Mouse (Mus musculus) hindbrain, embryonic 15.5 days (tissue): Measurements from ENCODE around the gene Cldn7. TPM values are rescaled to one million over a fixed set of nuclear protein-coding genes. Genes with fewer than 3 reads are reported as not detected.
A peak's percentile ranks its signal among the peaks of the same experiment; 100 is the strongest.

ENCODE experiments used
- ATAC-seq: fragments of 200-750 bp; cut with Nextera tagmentation; 2 replicates; pipeline ENCODE4 v1.8.0; 2017; ENCODE audit warnings: low read depth, moderate number of reproducible peaks, moderate TSS enrichment; ENCODE audit not compliant: low FRiP score
- H3K27ac ChIP-seq: fragments of 300-500 bp; sonication (generic); replicated peaks from 2 replicates; pipeline ENCODE4 v1.5.1; 2015; ENCODE audit warnings: mild to moderate bottlenecking, inconsistent platforms
- H3K27me3 ChIP-seq: fragments of 300-500 bp; sonication (generic); 2 replicates; pipeline ENCODE4 v1.6.1; 2015; ENCODE audit warnings: control low read depth, inconsistent platforms
- H3K36me3 ChIP-seq: fragments of 300-500 bp; sonication (generic); 2 replicates; pipeline ENCODE4 v1.6.1; 2015; ENCODE audit warnings: control low read depth, inconsistent platforms
- H3K4me1 ChIP-seq: fragments of 300-500 bp; sonication (generic); replicated peaks from 2 replicates; pipeline ENCODE4 v1.6.1; 2015; ENCODE audit warnings: control low read depth, inconsistent platforms
- H3K4me2 ChIP-seq: fragments of 300-500 bp; sonication (generic); 2 replicates; pipeline ENCODE4 v1.6.1; 2015; ENCODE audit warnings: moderate library complexity, mild to moderate bottlenecking, inconsistent platforms
- H3K4me3 ChIP-seq: fragments of 300-500 bp; sonication (generic); 2 replicates; pipeline ENCODE4 v1.5.1; 2015; ENCODE audit warnings: mild to moderate bottlenecking, inconsistent platforms
- H3K9ac ChIP-seq: fragments of 300-500 bp; sonication (generic); 2 replicates; pipeline ENCODE4 v1.6.1; 2015; ENCODE audit warnings: inconsistent platforms
- H3K9me3 ChIP-seq: fragments of 300-500 bp; sonication (generic); 2 replicates; pipeline ENCODE4 v1.6.1; 2016; ENCODE audit warnings: control low read depth, inconsistent platforms
- WGBS: fragments of 180-500 bp; shearing (Covaris S2); methylation state at CpG from one replicate; pipeline ENCODE4 v1.1.7; 2015; 5-methylcytosine and 5-hydroxymethylcytosine counted together
- polyA plus RNA-seq: library from polyadenylated mRNA; unstranded; fragments of >200 nt; fragmentation: Nextera tagmentation; extraction: Ambion mirVana; gene quantifications from 2 replicates; pipeline ENCODE4 v1.2.1, GENCODE M21; 2015

Cldn7 gene
- polyA plus RNA-seq, 1 experiment from 2014 or later, result 0.34 TPM

GRCm38 (mm10) chr11:69936156-69936555 lies 28.4 kb upstream of the Cldn7 start:
- no peaks in the 10 kb centered on the region for H3K36me3 ChIP-seq
- ATAC-seq, result no peak; the same call in 1 of the 2 replicates
- no peak overlapping the region for H3K27ac ChIP-seq

GRCm38 (mm10) chr11:69936714-69937347 lies 27.7 kb upstream of the Cldn7 start:
- ATAC-seq, result no peak
- H3K9ac ChIP-seq, result peak overlapping the region; percentile 56; the same call in 1 of the 2 replicates
- 46% methylated on average over 9 of the region's 9 CpGs for WGBS
- H3K27me3 ChIP-seq, result peaks cover 25% of the 10 kb centered on the region
- H3K9me3 ChIP-seq, result no peaks in the 10 kb centered on the region
- peak overlapping the region; percentile 69 for H3K4me3 ChIP-seq
- no peaks in the 10 kb centered on the region for H3K36me3 ChIP-seq
- H3K4me2 ChIP-seq, result peak overlapping the region; percentile 100
- H3K4me1 ChIP-seq, result peaks cover 28% of the 10 kb centered on the region
- no peak overlapping the region for H3K27ac ChIP-seq

More at GRCm38 (mm10) chr11:69936156-69936555, 28.4 kb upstream of the Cldn7 start:
- WGBS, result 3% methylated on average over 27 of the region's 30 CpGs
- Histone ChIP-seq H3K27me3 (peaks cover 25% of the 10 kb centered on the region), H3K9me3 (no peaks in the 10 kb centered on the region), H3K4me1 (peaks cover 28% of the 10 kb centered on the region), H3K4me3 (peak overlapping the region; percentile 69), H3K9ac (peak overlapping the region; percentile 56), H3K4me2 (peak overlapping the region; percentile 100)

GRCm38 (mm10) chr11:69937385-69937784 lies 27.2 kb upstream of the Cldn7 start:
- 44% methylated on average over 4 of the region's 4 CpGs for WGBS
- ATAC-seq, result no peak

GRCm38 (mm10) chr11:69937834-69938233 lies 26.7 kb upstream of the Cldn7 start:
- Histone ChIP-seq H3K4me2 (no peak overlapping the region), H3K4me3 (no peak overlapping the region), H3K27me3 (peaks cover 25% of the 10 kb centered on the region), H3K27ac (no peak overlapping the region), H3K36me3 (no peaks in the 10 kb centered on the region), H3K9ac (no peak overlapping the region), H3K9me3 (no peaks in the 10 kb centered on the region), H3K4me1 (peaks cover 28% of the 10 kb centered on the region)
- ATAC-seq, result no peak
- 67% methylated on average over 5 of the region's 5 CpGs for WGBS

More at GRCm38 (mm10) chr11:69937385-69937784, 27.2 kb upstream of the Cldn7 start:
- Histone ChIP-seq H3K9ac (no peak overlapping the region), H3K36me3 (no peaks in the 10 kb centered on the region), H3K27me3 (peaks cover 25% of the 10 kb centered on the region), H3K27ac (no peak overlapping the region), H3K9me3 (no peaks in the 10 kb centered on the region), H3K4me3 (no peak overlapping the region), H3K4me1 (peaks cover 28% of the 10 kb centered on the region), H3K4me2 (0 out of 2 replicates have a peak overlapping the region, but pooled peaks have one; percentile 100)

GRCm38 (mm10) chr11:69938401-69938979 lies 26.1 kb upstream of the Cldn7 start:
- Histone ChIP-seq H3K4me3 (no peak overlapping the region), H3K4me1 (peaks cover 28% of the 10 kb centered on the region), H3K9ac (no peak overlapping the region), H3K27ac (no peak overlapping the region), H3K4me2 (no peak overlapping the region), H3K27me3 (peaks cover 25% of the 10 kb centered on the region), H3K9me3 (no peaks in the 10 kb centered on the region), H3K36me3 (no peaks in the 10 kb centered on the region)
- no peak for ATAC-seq
- 39% methylated on average over 9 of the region's 9 CpGs for WGBS

- Histone ChIP-seq H3K27me3 (peaks cover 25% of the 10 kb centered on the region), H3K9me3 (no peaks in the 10 kb centered on the region), H3K4me2 (no peak overlapping the region), H3K27ac (no peak overlapping the region), H3K4me1 (peaks cover 27% of the 10 kb centered on the region), H3K9ac (no peak overlapping the region), H3K4me3 (no peak overlapping the region), H3K36me3 (no peaks in the 10 kb centered on the region)
- WGBS, result 68% methylated on average over 5 of the region's 5 CpGs
- no peak for ATAC-seq
Observed at GRCm38 (mm10) chr11:69939181-69939580, 25.4 kb upstream of the Cldn7 start.

- Histone ChIP-seq H3K4me2 (no peak overlapping the region), H3K36me3 (no peaks in the 10 kb centered on the region), H3K27ac (no peak overlapping the region), H3K4me1 (peaks cover 21% of the 10 kb centered on the region), H3K27me3 (peaks cover 25% of the 10 kb centered on the region), H3K9me3 (no peaks in the 10 kb centered on the region), H3K4me3 (no peak overlapping the region), H3K9ac (no peak overlapping the region)
- 96% methylated on average over 17 of the region's 17 CpGs for WGBS
- no peak for ATAC-seq
Observed at GRCm38 (mm10) chr11:69939731-69940130, 24.8 kb upstream of the Cldn7 start.

GRCm38 (mm10) chr11:69940962-69941361 lies 23.6 kb upstream of the Cldn7 start:
- Histone ChIP-seq H3K4me2 (no peak overlapping the region), H3K27me3 (peaks cover 23% of the 10 kb centered on the region), H3K9me3 (no peaks in the 10 kb centered on the region), H3K9ac (no peak overlapping the region), H3K4me1 (peaks cover 11% of the 10 kb centered on the region), H3K4me3 (no peak overlapping the region), H3K36me3 (no peaks in the 10 kb centered on the region), H3K27ac (no peak overlapping the region)
- ATAC-seq, result no peak
- WGBS, result 84% methylated on average over 4 of the region's 4 CpGs

- H3K27me3 ChIP-seq, result no peaks in the 10 kb centered on the region
- no peak overlapping the region for H3K4me2 ChIP-seq
- no peaks in the 10 kb centered on the region for H3K9me3 ChIP-seq
- WGBS, result 82% methylated on average over 13 of the region's 13 CpGs
- ATAC-seq, result no peak
- H3K4me3 ChIP-seq, result no peak overlapping the region
- H3K9ac ChIP-seq, result no peak overlapping the region
- no peaks in the 10 kb centered on the region for H3K36me3 ChIP-seq
- H3K27ac ChIP-seq, result no peak overlapping the region
- H3K4me1 ChIP-seq, result peaks cover 16% of the 10 kb centered on the region
Observed at GRCm38 (mm10) chr11:69945216-69945615, 19.4 kb upstream of the Cldn7 start.

GRCm38 (mm10) chr11:69945997-69946891 lies 18.3 kb upstream of the Cldn7 start:
- no peaks in the 10 kb centered on the region for H3K9me3 ChIP-seq
- H3K4me3 ChIP-seq, result no peak overlapping the region
- H3K9ac ChIP-seq, result no peak overlapping the region
- no peak overlapping the region for H3K27ac ChIP-seq
- no peaks in the 10 kb centered on the region for H3K27me3 ChIP-seq
- 88% methylated on average over 18 of the region's 18 CpGs for WGBS
- no peaks in the 10 kb centered on the region for H3K36me3 ChIP-seq
- peaks cover 16% of the 10 kb centered on the region for H3K4me1 ChIP-seq
- no peak overlapping the region for H3K4me2 ChIP-seq
- ATAC-seq, result no peak

- Histone ChIP-seq H3K36me3 (no peaks in the 10 kb centered on the region), H3K9me3 (no peaks in the 10 kb centered on the region), H3K27ac (0 out of 2 replicates have a peak overlapping the region, but pooled peaks have one; percentile 31), H3K4me2 (peak overlapping the region; percentile 56), H3K4me1 (peaks cover 16% of the 10 kb centered on the region), H3K9ac (0 out of 2 replicates have a peak overlapping the region, but pooled peaks have one; percentile 18), H3K27me3 (no peaks in the 10 kb centered on the region), H3K4me3 (peak overlapping the region; percentile 44)
- peak; percentile 16; the same call in 1 of the 2 replicates for ATAC-seq
- WGBS, result 4% methylated on average over 29 of the region's 29 CpGs
Observed at GRCm38 (mm10) chr11:69947337-69948065, 17.1 kb upstream of the Cldn7 start.
